Mouse (Mus musculus) forebrain, embryonic 11.5 days (tissue): ENCODE measurements around the gene Hs3st4. TPM values are rescaled to one million over a fixed set of nuclear protein-coding genes. Genes with fewer than 3 reads are reported as not detected.

Experiments used
- ATAC-seq: fragments of 200-750 bp; cut with Nextera tagmentation; replicated peaks from 2 replicates; pipeline ENCODE4 v1.8.0; 2017; ENCODE audit warnings: moderate TSS enrichment; ENCODE audit not compliant: low FRiP score
- DNase-seq: peaks from one replicate; pipeline ENCODE4 v3.0.0-alpha.2; 2017; ENCODE audit warnings: low spot score
- H3K27ac ChIP-seq: fragments of 300-500 bp; sonication (generic); 2 replicates; pipeline ENCODE4 v1.5.1; 2014; ENCODE audit warnings: low read depth, low read length
- H3K27me3 ChIP-seq: fragments of 300-500 bp; sonication (generic); 2 replicates; pipeline ENCODE4 v1.6.1; 2014; ENCODE audit warnings: mild to moderate bottlenecking, low read length, mixed read lengths; ENCODE audit not compliant: control insufficient read depth, insufficient read depth
- H3K36me3 ChIP-seq: fragments of 300-500 bp; sonication (generic); 2 replicates; pipeline ENCODE4 v1.6.1; 2014; ENCODE audit warnings: mild to moderate bottlenecking, low read length, moderate library complexity, mixed read lengths; ENCODE audit not compliant: control insufficient read depth, insufficient read depth
- H3K4me1 ChIP-seq: fragments of 300-500 bp; sonication (generic); replicated peaks from 2 replicates; pipeline ENCODE4 v1.6.1; 2014; ENCODE audit warnings: low read length, mixed read lengths; ENCODE audit not compliant: control insufficient read depth, insufficient read depth
- H3K4me2 ChIP-seq: fragments of 300-500 bp; sonication (generic); 2 replicates; pipeline ENCODE4 v1.6.1; 2014; ENCODE audit warnings: low read depth, mild to moderate bottlenecking, low read length, moderate library complexity, mixed read lengths; ENCODE audit not compliant: severe bottlenecking
- H3K4me3 ChIP-seq: fragments of 300-500 bp; sonication (generic); 2 replicates; pipeline ENCODE4 v1.5.1; 2014; ENCODE audit warnings: low read depth, low read length
- H3K9ac ChIP-seq: fragments of 300-500 bp; sonication (generic); 2 replicates; pipeline ENCODE4 v1.6.1; 2014; ENCODE audit warnings: low read length
- H3K9me3 ChIP-seq: fragments of 300-500 bp; sonication (generic); 2 replicates; pipeline ENCODE4 v1.6.1; 2016; ENCODE audit warnings: low read length, mixed read lengths; ENCODE audit not compliant: control insufficient read depth
- WGBS: fragments of 180-500 bp; shearing (Covaris S2); extraction: QIAGEN DNeasy Blood & Tissue Kit; methylation state at CpG from one replicate; pipeline ENCODE4 v1.1.7; 2014; 5-methylcytosine and 5-hydroxymethylcytosine counted together
- polyA plus RNA-seq: library from polyadenylated mRNA; unstranded; fragments of >200 nt; fragmentation: Nextera tagmentation; extraction: Ambion mirVana; gene quantifications from 2 replicates; pipeline ENCODE4 v1.2.1, GENCODE M21; 2014

Gene Hs3st4
- polyA plus RNA-seq, 1 experiment from 2014 or later, result 0.11 TPM

DNA sequence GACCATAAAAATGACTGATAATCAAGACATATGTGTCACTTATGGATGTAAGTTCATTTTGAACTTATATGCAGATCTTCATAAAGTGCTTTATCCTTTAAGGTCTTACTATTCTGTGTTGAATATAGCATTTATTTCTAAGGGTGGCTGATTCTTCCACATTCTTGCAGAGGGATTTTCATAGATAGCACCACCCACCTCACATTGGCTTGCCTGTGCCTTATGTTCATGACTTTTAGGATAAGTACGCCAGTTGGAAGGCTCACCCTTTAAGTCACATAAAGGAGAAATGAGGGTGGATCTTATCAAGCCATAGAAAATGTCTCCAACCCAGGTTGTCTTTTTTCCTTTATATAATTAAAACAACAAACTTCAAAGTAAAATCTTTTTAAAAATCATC is 180.6 kb downstream of the Hs3st4 start:
- no peak for DNase-seq
- no peaks in the 10 kb centered on the region for H3K36me3 ChIP-seq
- WGBS, result 94% methylated on average over 1 of the region's 1 CpGs
- no peak overlapping the region for H3K4me2 ChIP-seq
- H3K4me1 ChIP-seq, result no peaks in the 10 kb centered on the region
- no peak overlapping the region for H3K27ac ChIP-seq
- H3K9me3 ChIP-seq, result no peaks in the 10 kb centered on the region
- no peaks in the 10 kb centered on the region for H3K27me3 ChIP-seq
- no peak overlapping the region for H3K4me3 ChIP-seq
- ATAC-seq, result no peak
- no peak overlapping the region for H3K9ac ChIP-seq

DNA sequence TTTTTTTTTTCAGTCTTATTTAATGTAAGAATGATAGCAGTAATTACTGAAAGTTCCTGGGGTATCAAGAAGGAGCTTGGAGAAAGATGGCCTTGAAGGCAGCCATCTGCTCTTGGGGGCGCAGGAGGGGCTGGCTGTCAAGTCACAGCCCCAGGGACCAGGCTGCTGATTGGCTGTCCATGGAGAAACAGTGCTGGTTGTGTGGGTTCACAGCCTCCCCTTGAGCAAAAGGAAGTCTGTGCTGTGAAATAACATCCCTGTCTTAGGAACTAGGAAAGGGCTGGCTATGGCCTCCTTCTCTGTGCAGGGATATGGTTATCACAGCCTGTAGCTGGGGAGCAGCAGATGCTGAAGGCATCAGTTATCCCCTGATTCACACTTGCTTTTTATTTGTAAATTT is 183.6 kb downstream of the Hs3st4 start:
- no peak overlapping the region for H3K4me3 ChIP-seq
- H3K4me2 ChIP-seq, result no peak overlapping the region
- ATAC-seq (no peak), DNase-seq (no peak)
- H3K36me3 ChIP-seq, result no peaks in the 10 kb centered on the region
- WGBS, result 74% methylated on average over 1 of the region's 1 CpGs
- no peak overlapping the region for H3K9ac ChIP-seq
- no peaks in the 10 kb centered on the region for H3K9me3 ChIP-seq
- no peak overlapping the region for H3K27ac ChIP-seq
- H3K27me3 ChIP-seq, result no peaks in the 10 kb centered on the region
- no peaks in the 10 kb centered on the region for H3K4me1 ChIP-seq

GRCm38 (mm10) chr7:124168796-124169195 is 186.1 kb downstream of the Hs3st4 start:
- H3K27ac ChIP-seq, result no peak overlapping the region
- H3K9ac ChIP-seq, result no peak overlapping the region
- DNase-seq, result no peak
- no peak for ATAC-seq
- WGBS, result 83% methylated on average over 2 of the region's 2 CpGs
- no peaks in the 10 kb centered on the region for H3K27me3 ChIP-seq
- no peaks in the 10 kb centered on the region for H3K9me3 ChIP-seq
- H3K36me3 ChIP-seq, result no peaks in the 10 kb centered on the region
- no peak overlapping the region for H3K4me2 ChIP-seq
- no peak overlapping the region for H3K4me3 ChIP-seq
- H3K4me1 ChIP-seq, result no peaks in the 10 kb centered on the region

GRCm38 (mm10) chr7:124170001-124170400 is 187.3 kb downstream of the Hs3st4 start:
- no peak overlapping the region for H3K27ac ChIP-seq
- no peak overlapping the region for H3K9ac ChIP-seq
- no peaks in the 10 kb centered on the region for H3K36me3 ChIP-seq
- no peaks in the 10 kb centered on the region for H3K4me1 ChIP-seq
- H3K27me3 ChIP-seq, result no peaks in the 10 kb centered on the region
- H3K9me3 ChIP-seq, result no peaks in the 10 kb centered on the region
- no peak overlapping the region for H3K4me2 ChIP-seq
- no peak overlapping the region for H3K4me3 ChIP-seq
- 83% methylated on average over 2 of the region's 2 CpGs for whole genome bisulfite sequencing
- DNase-seq (no peak), ATAC-seq (no peak)

DNA sequence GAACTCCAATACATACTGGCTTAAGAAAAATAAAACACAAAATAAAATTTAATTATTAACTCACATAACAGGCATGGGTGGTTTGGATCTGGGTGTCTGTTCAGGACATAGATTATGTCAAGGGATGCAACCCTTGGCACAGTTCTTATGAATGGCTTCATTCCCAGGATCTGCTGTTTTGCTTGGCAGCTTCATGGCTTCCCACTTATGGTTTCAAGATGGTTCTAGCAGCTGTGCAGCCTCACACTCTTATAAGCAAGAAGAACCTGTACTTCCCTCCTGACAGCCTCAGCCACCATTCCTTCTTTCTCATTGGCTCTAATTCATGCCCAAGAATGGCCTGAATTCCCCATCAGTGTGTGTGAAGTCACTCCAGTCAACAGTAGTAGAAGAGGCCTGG is 189.3 kb downstream of the Hs3st4 start:
- no peak overlapping the region for H3K4me3 ChIP-seq
- H3K9ac ChIP-seq, result no peak overlapping the region
- ATAC-seq (no peak), DNase-seq (no peak)
- no peaks in the 10 kb centered on the region; the same call in 1 of the 2 replicates for H3K9me3 ChIP-seq
- H3K4me1 ChIP-seq, result no peaks in the 10 kb centered on the region
- no peak overlapping the region for H3K27ac ChIP-seq
- no peaks in the 10 kb centered on the region for H3K36me3 ChIP-seq
- no peak overlapping the region for H3K4me2 ChIP-seq
- H3K27me3 ChIP-seq, result no peaks in the 10 kb centered on the region

- no peak for DNase-seq
- Histone ChIP-seq H3K9ac (no peak overlapping the region), H3K27me3 (no peaks in the 10 kb centered on the region), H3K9me3 (no peaks in the 10 kb centered on the region), H3K36me3 (no peaks in the 10 kb centered on the region), H3K4me2 (no peak overlapping the region), H3K4me1 (no peaks in the 10 kb centered on the region), H3K27ac (no peak overlapping the region), H3K4me3 (no peak overlapping the region)
- 94% methylated on average over 3 of the region's 3 CpGs for WGBS
- no peak for ATAC-seq
Measured at GRCm38 (mm10) chr7:124180926-124181325, 198.3 kb downstream of the Hs3st4 start.

- Histone ChIP-seq H3K4me2 (no peak overlapping the region), H3K9me3 (no peaks in the 10 kb centered on the region), H3K4me1 (no peaks in the 10 kb centered on the region), H3K4me3 (no peak overlapping the region), H3K27me3 (no peaks in the 10 kb centered on the region), H3K9ac (no peak overlapping the region), H3K27ac (no peak overlapping the region), H3K36me3 (no peaks in the 10 kb centered on the region)
- ATAC-seq (no peak), DNase-seq (no peak)
- WGBS, result 73% methylated on average over 1 of the region's 1 CpGs
Measured at GRCm38 (mm10) chr7:124184693-124185092, 202.0 kb downstream of the Hs3st4 start.

DNA sequence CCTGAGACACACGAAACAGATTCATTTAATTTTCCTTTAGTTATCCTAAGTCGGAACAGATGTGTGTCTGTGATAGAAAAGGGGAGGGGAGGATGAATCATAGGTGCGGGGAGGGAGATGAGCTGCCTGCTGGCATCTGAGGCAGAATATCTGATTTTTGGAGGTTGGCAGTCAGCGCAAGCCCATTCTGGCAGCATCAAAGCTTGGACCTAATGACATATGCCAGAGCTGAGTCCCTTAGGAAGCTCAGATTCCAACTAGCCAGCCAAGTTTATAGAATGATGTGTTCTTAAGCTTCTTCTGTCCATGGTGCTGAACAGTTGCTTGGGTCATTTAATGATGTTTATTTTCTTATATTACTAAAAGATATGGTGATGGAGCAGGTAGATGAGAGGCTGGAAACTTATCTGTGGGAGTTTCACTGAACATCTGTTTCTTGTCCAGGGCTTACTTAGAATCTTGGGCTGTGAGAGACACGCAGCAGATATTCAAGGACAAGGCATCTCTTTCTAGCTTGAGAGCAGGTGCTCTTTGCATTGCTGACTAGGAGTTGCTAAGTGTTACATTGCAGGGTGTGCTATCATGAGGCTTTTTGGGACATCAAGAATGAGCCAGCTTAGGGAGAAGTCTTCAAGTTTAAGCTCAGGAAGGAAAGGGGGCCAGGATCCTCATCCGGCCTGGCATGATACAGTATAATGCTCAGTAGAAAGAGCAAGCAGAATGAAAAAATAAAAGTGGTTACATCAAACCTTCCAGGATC is 216.3 kb downstream of the Hs3st4 start:
- H3K27ac ChIP-seq, result no peak overlapping the region
- ATAC-seq (no peak), DNase-seq (no peak)
- no peaks in the 10 kb centered on the region for H3K9me3 ChIP-seq
- H3K4me3 ChIP-seq, result no peak overlapping the region
- H3K36me3 ChIP-seq, result no peaks in the 10 kb centered on the region
- no peaks in the 10 kb centered on the region for H3K27me3 ChIP-seq
- no peak overlapping the region for H3K9ac ChIP-seq
- no peak overlapping the region for H3K4me2 ChIP-seq
- WGBS, result 82% methylated on average over 6 of the region's 6 CpGs
- H3K4me1 ChIP-seq, result no peaks in the 10 kb centered on the region

DNA sequence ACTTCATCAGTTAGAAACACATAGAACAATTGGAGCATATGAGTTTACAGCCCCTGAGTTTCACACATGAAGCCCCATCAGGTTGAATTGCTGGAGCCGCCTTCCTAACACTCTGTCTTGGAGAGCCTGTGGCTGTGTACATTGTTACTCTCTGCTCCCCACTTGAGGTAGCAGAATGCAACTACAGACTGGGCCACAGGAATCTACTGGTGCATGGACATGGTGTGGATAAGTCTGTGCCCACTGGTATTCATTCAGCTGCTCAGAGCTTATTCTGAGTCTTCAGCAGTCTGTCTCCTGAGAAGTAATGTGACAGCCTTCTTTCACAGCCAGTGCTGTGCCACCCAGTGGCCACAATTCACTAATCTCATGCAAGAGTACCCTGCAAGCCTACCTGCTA is 234.3 kb downstream of the Hs3st4 start:
- ATAC-seq, result no peak
- no peaks in the 10 kb centered on the region for H3K36me3 ChIP-seq
- no peaks in the 10 kb centered on the region for H3K27me3 ChIP-seq
- no peak overlapping the region for H3K27ac ChIP-seq
- no peak for DNase-seq
- 85% methylated on average over 1 of the region's 1 CpGs for WGBS
- no peaks in the 10 kb centered on the region for H3K4me1 ChIP-seq
- H3K4me2 ChIP-seq, result no peak overlapping the region
- H3K9me3 ChIP-seq, result no peaks in the 10 kb centered on the region
- no peak overlapping the region for H3K9ac ChIP-seq
- no peak overlapping the region for H3K4me3 ChIP-seq
